Mouse (Mus musculus) cortical plate, adult 2 months (tissue): ENCODE measurements around the gene Cys1. TPM values are rescaled to one million over a fixed set of nuclear protein-coding genes. Genes with fewer than 3 reads are reported as not detected.
"Not testable (repeated sequence)": the region's sequence is repeated elsewhere in the genome, so short reads cannot be mapped to it uniquely, and the experiment has no call there.

Experiments
- H3K27ac ChIP-seq: fragments of 200-500 bp; 2 replicates; pipeline ENCODE4 v1.5.1; 2012; ENCODE audit warnings: low read length, control low read depth, inconsistent platforms; ENCODE audit not compliant: insufficient read depth
- H3K4me1 ChIP-seq: fragments of 200-500 bp; 2 replicates; pipeline ENCODE4 v1.6.1; 2011; ENCODE audit warnings: low read length; ENCODE audit not compliant: control insufficient read depth, insufficient read depth
- H3K4me3 ChIP-seq: fragments of 200-500 bp; 2 replicates; pipeline ENCODE4 v1.5.1; 2011; ENCODE audit warnings: mild to moderate bottlenecking, low read length, control low read depth; ENCODE audit not compliant: insufficient read depth
- CTCF ChIP-seq: fragments of 200-500 bp; IDR thresholded peaks from 2 replicates; pipeline ENCODE4 v1.5.1; 2011; ENCODE audit warnings: mild to moderate bottlenecking, control low read depth, low read length; ENCODE audit not compliant: insufficient read depth; ENCODE audit errors: extremely low read depth
- POLR2A ChIP-seq: fragments of 200-500 bp; IDR thresholded peaks from 2 replicates; pipeline ENCODE4 v1.6.1; 2011; ENCODE audit warnings: mild to moderate bottlenecking, low read length, control low read depth; ENCODE audit not compliant: insufficient read depth; ENCODE audit errors: extremely low read depth
- polyA plus RNA-seq: library from polyadenylated mRNA; depleted of rRNA; stranded (reverse); fragments of >200 nt; gene quantifications from 2 replicates; pipeline ENCODE4 v1.2.3, GENCODE M21; 2012

The Cys1 gene
- polyA plus RNA-seq, 1 experiment = 13.7 TPM

DNA sequence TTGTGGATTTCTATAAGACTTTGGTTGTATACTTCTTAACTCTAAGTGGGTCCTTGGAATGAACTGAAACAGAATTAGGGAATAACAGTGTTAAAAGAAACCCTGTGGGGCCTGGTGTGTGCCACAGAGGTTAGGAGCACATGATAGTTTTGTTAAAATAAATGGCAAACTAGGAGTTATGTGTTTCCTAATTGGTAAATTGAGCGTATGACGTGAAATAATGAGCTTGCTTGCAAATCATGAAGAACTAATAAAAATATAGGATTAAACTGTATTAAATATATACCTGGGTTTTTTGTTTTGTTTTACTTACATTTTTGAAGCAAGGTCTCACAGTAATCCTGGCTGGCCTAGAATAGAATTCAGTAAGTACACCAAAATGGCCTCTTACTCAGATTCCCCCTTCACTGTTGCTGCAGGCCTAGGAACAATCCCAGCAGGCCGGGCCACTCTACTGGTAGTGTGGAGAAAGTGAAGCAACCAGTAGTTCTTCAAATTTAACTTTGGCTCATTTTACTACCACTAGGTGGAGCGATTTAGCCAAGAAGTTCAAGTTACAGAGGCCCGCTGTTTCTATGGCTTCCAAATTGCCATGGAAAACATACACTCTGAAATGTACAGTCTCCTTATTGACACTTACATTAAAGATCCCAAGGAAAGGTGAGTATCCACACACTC lies 28.4 kb upstream of the Cys1 start:
- TF ChIP-seq CTCF = peak; percentile 42; the same call in 1 of the 2 replicates
- no peak for TF ChIP-seq POLR2A
- H3K27ac ChIP-seq = no peak overlapping the region
- H3K4me3 ChIP-seq = no peak overlapping the region
- H3K4me1 ChIP-seq = no peaks in the 10 kb centered on the region; the same call in 1 of the 2 replicates

- TF ChIP-seq POLR2A = no peak
- TF ChIP-seq CTCF = no peak
- Histone ChIP-seq H3K4me1 (no peaks in the 10 kb centered on the region; the same call in 1 of the 2 replicates), H3K27ac (no peak overlapping the region), H3K4me3 (no peak overlapping the region)
Observed at GRCm38 (mm10) chr12:24709409-24709808, 27.8 kb upstream of the Cys1 start.

DNA sequence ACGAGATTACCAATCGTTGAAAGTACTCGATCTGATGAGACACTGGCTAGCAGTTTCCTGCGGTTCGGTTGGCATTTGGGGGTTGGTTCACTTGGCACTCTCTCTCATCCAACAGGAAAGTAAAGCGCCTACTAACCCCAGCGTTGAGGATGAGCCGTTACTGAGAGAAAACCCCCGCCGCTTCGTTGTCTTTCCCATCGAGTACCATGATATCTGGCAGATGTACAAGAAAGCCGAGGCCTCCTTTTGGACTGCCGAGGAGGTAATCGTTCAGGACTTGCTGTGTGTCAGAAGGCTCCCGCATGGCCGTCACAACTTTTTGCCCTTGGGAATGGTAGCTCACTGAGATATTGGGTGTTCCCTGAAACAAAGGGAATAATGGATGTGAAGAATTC lies 27.2 kb upstream of the Cys1 start:
- H3K4me1 ChIP-seq = no peaks in the 10 kb centered on the region; the same call in 1 of the 2 replicates
- peak overlapping the region; percentile 88; the same call in 1 of the 2 replicates for H3K4me3 ChIP-seq
- no peak overlapping the region for H3K27ac ChIP-seq
- no peak for TF ChIP-seq POLR2A
- TF ChIP-seq CTCF = no peak

DNA sequence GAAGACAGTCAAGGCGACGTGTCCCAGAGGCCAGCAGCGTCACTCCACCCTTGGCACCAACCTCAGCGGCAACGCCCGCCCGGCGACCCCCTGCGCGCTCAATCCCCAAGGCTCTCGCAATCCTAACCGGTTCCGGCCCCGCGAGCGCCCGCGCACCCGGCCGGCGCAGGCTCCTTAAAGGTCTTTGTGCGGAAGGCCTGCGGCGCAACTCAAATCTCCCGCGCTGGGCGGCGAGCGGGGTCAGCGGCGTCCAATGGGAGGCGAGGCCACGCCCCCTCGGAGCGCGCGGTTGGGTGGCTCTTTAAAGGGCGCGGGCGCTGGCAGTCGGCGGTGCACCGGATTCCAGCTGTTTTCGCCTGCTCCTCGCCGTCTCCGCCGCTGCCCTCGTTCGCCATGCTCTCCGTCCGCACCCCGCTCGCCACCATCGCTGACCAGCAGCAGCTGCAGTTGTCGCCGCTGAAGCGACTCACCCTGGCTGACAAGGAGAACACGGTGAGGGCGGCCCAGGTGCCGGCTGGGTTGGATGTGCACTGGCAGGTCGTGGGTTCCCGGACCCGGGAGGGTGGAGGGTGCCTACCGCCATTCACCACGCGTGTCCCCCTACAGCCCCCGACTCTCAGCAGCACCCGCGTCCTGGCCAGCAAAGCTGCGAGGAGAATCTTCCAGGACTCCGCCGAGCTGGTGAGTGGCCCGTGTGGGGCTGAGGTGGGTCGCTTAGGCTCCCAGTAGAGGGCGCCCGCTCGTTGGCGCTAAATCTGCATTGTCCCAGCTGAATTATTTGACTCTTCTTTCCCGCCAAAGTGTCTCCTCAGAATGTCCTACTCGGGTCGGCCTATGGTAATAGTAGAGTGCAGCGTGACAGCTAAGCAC lies 26.6 kb upstream of the Cys1 start, which contains the start of gene Rrm2:
TSS of gene Rrm2 (plus strand) at position 288 of the 870 bp plus-strand sequence.
- Histone ChIP-seq H3K4me1 (no peaks in the 10 kb centered on the region; the same call in 1 of the 2 replicates), H3K4me3 (peak within 1 kb of the TSS; percentile 88), H3K27ac (no peak within 1 kb of the TSS)
- TF ChIP-seq POLR2A = no peak
- peak; percentile 54 for TF ChIP-seq CTCF

GRCm38 (mm10) chr12:24707480-24707802 lies 25.8 kb upstream of the Cys1 start:
- Histone ChIP-seq H3K27ac (no peak overlapping the region), H3K4me1 (no peaks in the 10 kb centered on the region; the same call in 1 of the 2 replicates), H3K4me3 (no peak overlapping the region; the same call in 1 of the 2 replicates)
- TF ChIP-seq CTCF (no peak), POLR2A (no peak)

GRCm38 (mm10) chr12:24706764-24707479 lies 25.3 kb upstream of the Cys1 start:
- Histone ChIP-seq H3K27ac (no peak overlapping the region), H3K4me1 (no peaks in the 10 kb centered on the region; the same call in 1 of the 2 replicates), H3K4me3 (no peak overlapping the region)
- TF ChIP-seq CTCF = no peak
- no peak for TF ChIP-seq POLR2A

DNA sequence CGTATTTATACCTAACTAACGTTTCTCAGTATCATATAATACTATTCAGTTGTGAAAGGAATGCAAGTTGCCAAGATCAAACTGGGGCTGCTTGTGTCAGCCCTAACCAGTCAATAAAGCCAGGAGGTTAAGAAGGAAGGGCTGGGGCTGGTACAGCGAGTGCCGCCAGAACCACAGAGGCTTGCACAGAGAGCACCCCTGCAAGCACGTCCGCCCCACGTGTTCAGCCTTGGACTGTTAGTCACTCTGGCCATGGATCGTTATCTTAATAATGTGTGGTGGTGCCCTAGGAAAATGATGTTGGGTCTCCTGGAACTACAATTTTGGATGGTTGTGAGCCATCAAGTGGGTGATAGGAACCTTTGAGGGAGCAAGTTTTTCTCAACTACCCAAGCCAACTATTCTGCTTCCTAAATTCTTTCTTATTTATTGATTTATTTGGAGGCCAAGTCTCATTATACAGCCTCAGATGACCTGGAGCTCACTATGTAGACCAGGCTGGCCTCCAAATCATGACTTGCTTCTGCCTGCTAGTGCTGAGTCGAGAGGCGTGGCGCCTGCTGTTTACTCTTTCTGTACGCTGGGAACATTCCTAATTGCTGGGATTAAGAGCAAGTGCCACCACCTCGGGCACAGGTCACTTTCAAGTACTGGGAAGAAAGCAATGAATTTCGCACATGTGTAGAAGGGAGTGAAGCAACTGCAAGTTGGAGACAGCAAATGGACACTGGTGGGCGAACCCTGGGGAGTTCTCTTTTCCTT lies 24.1 kb upstream of the Cys1 start:
- Histone ChIP-seq H3K4me3 (no peak overlapping the region), H3K4me1 (no peaks in the 10 kb centered on the region; the same call in 1 of the 2 replicates), H3K27ac (no peak overlapping the region)
- TF ChIP-seq POLR2A (no peak), CTCF (no peak)

GRCm38 (mm10) chr12:24703013-24703412 lies 21.4 kb upstream of the Cys1 start:
- TF ChIP-seq CTCF (no peak), POLR2A (no peak)
- Histone ChIP-seq H3K4me1 (no peaks in the 10 kb centered on the region), H3K4me3 (no peak overlapping the region), H3K27ac (no peak overlapping the region)

DNA sequence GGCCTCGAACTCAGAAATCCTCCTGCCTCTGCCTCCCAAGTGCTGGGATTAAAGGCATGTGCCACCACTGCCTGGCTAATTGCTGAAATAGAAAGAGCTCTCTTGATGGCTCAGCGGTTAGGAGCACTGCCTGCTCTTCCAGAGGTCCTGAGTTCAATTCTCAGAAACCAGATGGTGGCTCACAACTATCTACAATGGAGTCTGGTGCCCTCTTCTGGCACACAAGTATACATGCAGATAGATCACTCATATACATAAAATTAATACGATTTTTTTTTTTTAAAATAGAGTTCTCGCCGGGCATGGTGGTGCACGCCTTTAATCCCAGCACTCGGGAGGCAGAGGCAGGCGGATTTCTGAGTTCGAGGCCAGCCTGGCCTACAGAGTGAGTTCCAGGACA lies 20.0 kb upstream of the Cys1 start:
- not testable (repeated sequence) for H3K4me1 ChIP-seq, H3K4me3 ChIP-seq, H3K27ac ChIP-seq
